Mouse (Mus musculus) layer of hippocampus, adult 8-10 months (tissue): ENCODE data around the gene Mrpl27. TPM values are rescaled to one million over a fixed set of nuclear protein-coding genes. Genes with fewer than 3 reads are reported as not detected.

Experiments used
- total RNA-seq, 4 experiments: library from RNA; stranded (reverse); gene quantifications; 2 replicates each; pipeline ENCODE4 v1.2.4; 2022

The Mrpl27 gene
- total RNA-seq, 4 experiments from 2014 or later: 61.9 to 66.8 (median 65.8) TPM

Other genes with a start within 250 kb of the Mrpl27 start
- 10 to 100 TPM; 49.3 to 83.1 (median 67.7) TPM for gene Cacna1g, start 179.6 kb upstream of the Mrpl27 start, total RNA-seq
- gene Spata20, start 167.6 kb upstream of the Mrpl27 start, total RNA-seq: under 1 TPM in 2 of 4 experiments, not detected in 2; 0.43 to 0.64 TPM
- 1 to 10 TPM; 1.9 to 2.7 (median 2.4) TPM for gene Epn3, start 153.8 kb upstream of the Mrpl27 start, total RNA-seq
- 1 to 10 TPM; 3.1 to 7.6 (median 3.5) TPM for gene Mycbpap, start 132.0 kb upstream of the Mrpl27 start, total RNA-seq
- gene Rsad1, start 104.5 kb upstream of the Mrpl27 start, total RNA-seq: 10 to 100 TPM; 12.3 to 14.5 (median 12.6) TPM
- gene Chad, start 88.7 kb upstream of the Mrpl27 start, total RNA-seq: under 1 TPM in 1 of 4 experiments, not detected in 3; 0.71 TPM
- gene Acsf2, start 51.9 kb upstream of the Mrpl27 start, total RNA-seq: 10 to 100 TPM; 17.4 to 21.5 (median 20.1) TPM
- gene Lrrc59, start 24.0 kb upstream of the Mrpl27 start, total RNA-seq: 10 to 100 TPM; 74.1 to 83.9 (median 79.3) TPM
- under 1 TPM in 2 of 4 experiments, not detected in 2; 0.35 to 0.52 TPM for gene Eme1, start 197 bp downstream of the Mrpl27 start, total RNA-seq
- 10 to 100 TPM; 23.5 to 28.4 (median 25.3) TPM for gene Xylt2, start 23.7 kb downstream of the Mrpl27 start, total RNA-seq
- gene Gm11541, start 50.7 kb downstream of the Mrpl27 start, total RNA-seq: not detected
- not detected for gene Cdc34b, start 88.0 kb downstream of the Mrpl27 start, total RNA-seq
- not detected for gene Tmem92, start 128.9 kb downstream of the Mrpl27 start, total RNA-seq